Mouse (Mus musculus) sigmoid colon, adult 10 weeks (tissue): Measurements from ENCODE around the gene Dhx40. TPM values are rescaled to one million over a fixed set of nuclear protein-coding genes. Genes with fewer than 3 reads are reported as not detected.

Source experiments
- polyA plus RNA-seq: library from polyadenylated mRNA; stranded (reverse); fragments of 350-450 nt; fragmentation: Illumina TruSeq; extraction: RNeasy Lipid Tissue Mini Kit (QIAGEN cat#74804); gene quantifications from one replicate; pipeline ENCODE4 v1.2.3, GENCODE M21; 2014; ENCODE audit warnings: low read depth, low replicate concordance

The Dhx40 gene
- 73.7 TPM for polyA plus RNA-seq

GRCm38 (mm10) chr11:86807505-86807989, at the start of gene Dhx40:
Dhx40 (minus strand) TSS chr11:86807746.

DNA sequence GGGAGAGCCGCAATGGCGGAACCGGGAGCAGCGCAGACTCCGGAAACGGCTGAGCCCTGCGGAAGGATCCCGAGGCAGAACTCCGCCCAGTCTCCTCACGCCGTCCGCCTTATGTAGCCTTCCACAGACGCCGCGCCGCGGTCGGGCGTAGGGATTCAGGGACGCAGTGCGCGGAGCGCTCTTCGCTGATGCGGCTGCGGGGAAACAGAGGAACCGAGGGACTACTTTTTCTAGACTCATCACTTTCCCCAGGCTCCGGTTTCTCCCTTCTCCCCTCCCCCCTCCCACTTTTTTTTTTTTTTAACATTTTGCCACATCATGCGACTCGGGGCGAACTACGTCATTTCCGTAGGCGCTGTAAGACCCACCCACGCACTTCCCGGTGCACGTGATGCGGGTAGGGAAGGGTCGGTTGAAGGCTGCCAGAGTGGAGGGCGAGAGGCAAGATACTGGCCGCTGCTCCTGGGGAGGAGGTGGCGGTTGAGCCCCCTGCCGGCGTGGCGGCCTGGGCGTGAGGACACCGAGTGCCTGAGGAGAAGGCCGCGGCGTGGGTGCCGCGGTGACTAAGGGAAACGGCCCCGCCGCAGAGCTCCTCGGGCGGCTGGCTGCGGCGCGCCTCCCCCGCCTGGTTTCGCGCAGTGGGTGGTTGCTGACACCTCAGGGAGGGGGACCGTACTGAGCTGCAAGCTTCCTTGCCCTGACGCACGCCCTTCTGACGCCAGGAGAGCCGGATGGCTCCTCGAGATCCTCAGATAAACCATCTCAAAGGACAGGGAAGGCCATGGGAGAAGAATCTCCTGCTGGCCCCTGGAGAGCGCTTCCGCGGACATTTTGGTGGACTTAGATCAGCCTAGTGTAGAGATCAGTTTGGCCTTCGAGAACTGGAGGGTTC, 49.8 kb downstream of the Dhx40 start, which contains the start of gene Cltc:
Gene Cltc, minus strand, starts transcription at position 86 of the 892 bp plus-strand sequence.

Other genes with a start within 250 kb of the Dhx40 start
- gene Vmp1, start 123.9 kb downstream of the Dhx40 start, polyA plus RNA-seq, result 374 TPM
- gene Ptrh2, start 123.8 kb downstream of the Dhx40 start, polyA plus RNA-seq, result 17.4 TPM
- gene Cltc, start 50.2 kb downstream of the Dhx40 start, polyA plus RNA-seq, result 434 TPM
- gene Ypel2, start 186.0 kb upstream of the Dhx40 start, polyA plus RNA-seq, result 41.6 TPM